Mouse (Mus musculus): ENCODE measurements at regions not wholly inside any gene's neighbourhood (a gene's known extent, or its start where the extent isn't known, plus 50 kb on each side); places are given as distances from the start of the nearest gene placed in this dataset.
A peak's percentile ranks its signal among the peaks of the same experiment; 100 is the strongest.

GRCm38 (mm10) chr2:159443581-159443980 is 649.0 kb downstream of the Dhx35 start:
- H3K4me2 ChIP-seq (ENCODE audit: low read length), result no peak overlapping the region
- DNase-seq (ENCODE audit: low spot score) (no peak), ATAC-seq (replicated peaks; ENCODE audit: low FRiP score, low TSS enrichment, low read depth) (no peak)
- H3K36me3 ChIP-seq (ENCODE audit: control insufficient read depth, insufficient read depth, low read length), result no peaks in the 10 kb centered on the region
- no peaks in the 10 kb centered on the region for H3K9me3 ChIP-seq (ENCODE audit: control insufficient read depth, low read length)
- no peaks in the 10 kb centered on the region for H3K4me1 ChIP-seq (replicated peaks; ENCODE audit: control insufficient read depth, insufficient read depth, low read length)
- no peak overlapping the region for H3K4me3 ChIP-seq (ENCODE audit: low read depth, low read length)
- WGBS, result 34% methylated on average over 8 of the region's 8 CpGs
- H3K9ac ChIP-seq (ENCODE audit: low read length), result no peak overlapping the region
- H3K27me3 ChIP-seq (replicated peaks; ENCODE audit: control insufficient read depth, insufficient read depth, low read length), result no peaks in the 10 kb centered on the region
- no peak overlapping the region for H3K27ac ChIP-seq (ENCODE audit: low read depth)

GRCm38 (mm10) chr2:159446434-159446833 is 651.8 kb downstream of the Dhx35 start:
- Histone ChIP-seq H3K9ac (ENCODE audit: low read length) (no peak overlapping the region), H3K4me2 (ENCODE audit: low read length) (no peak overlapping the region), H3K4me1 (replicated peaks; ENCODE audit: control insufficient read depth, insufficient read depth, low read length) (no peaks in the 10 kb centered on the region), H3K9me3 (ENCODE audit: control insufficient read depth, low read length) (no peaks in the 10 kb centered on the region), H3K36me3 (ENCODE audit: control insufficient read depth, insufficient read depth, low read length) (no peaks in the 10 kb centered on the region), H3K27ac (ENCODE audit: low read depth) (no peak overlapping the region), H3K27me3 (replicated peaks; ENCODE audit: control insufficient read depth, insufficient read depth, low read length) (no peaks in the 10 kb centered on the region), H3K4me3 (ENCODE audit: low read depth, low read length) (no peak overlapping the region)
- DNase-seq (ENCODE audit: low spot score) (no peak), ATAC-seq (replicated peaks; ENCODE audit: low FRiP score, low TSS enrichment, low read depth) (no peak)
- 38% methylated on average over 5 of the region's 5 CpGs for WGBS

- no peak overlapping the region for H3K4me3 ChIP-seq (ENCODE audit: low read depth, low read length)
- no peaks in the 10 kb centered on the region for H3K9me3 ChIP-seq (ENCODE audit: control insufficient read depth, low read length)
- no peaks in the 10 kb centered on the region for H3K36me3 ChIP-seq (ENCODE audit: control insufficient read depth, insufficient read depth, low read length)
- ATAC-seq (replicated peaks; ENCODE audit: low FRiP score, low TSS enrichment, low read depth) (no peak), DNase-seq (ENCODE audit: low spot score) (no peak)
- 56% methylated on average over 5 of the region's 5 CpGs for WGBS
- no peak overlapping the region for H3K9ac ChIP-seq (ENCODE audit: low read length)
- no peak overlapping the region for H3K27ac ChIP-seq (ENCODE audit: low read depth)
- H3K27me3 ChIP-seq (replicated peaks; ENCODE audit: control insufficient read depth, insufficient read depth, low read length), result no peaks in the 10 kb centered on the region
- no peak overlapping the region for H3K4me2 ChIP-seq (ENCODE audit: low read length)
- no peaks in the 10 kb centered on the region for H3K4me1 ChIP-seq (replicated peaks; ENCODE audit: control insufficient read depth, insufficient read depth, low read length)
These were observed 652.3 kb downstream of the Dhx35 start for GRCm38 (mm10) chr2:159446886-159447285.

GRCm38 (mm10) chr2:159448976-159449375 is 654.4 kb downstream of the Dhx35 start:
- no peak for ATAC-seq (replicated peaks; ENCODE audit: low FRiP score, low TSS enrichment, low read depth)
- H3K4me3 ChIP-seq (ENCODE audit: low read depth, low read length), result no peak overlapping the region
- no peaks in the 10 kb centered on the region for H3K9me3 ChIP-seq (ENCODE audit: control insufficient read depth, low read length)
- H3K9ac ChIP-seq (ENCODE audit: low read length), result no peak overlapping the region
- H3K27me3 ChIP-seq (replicated peaks; ENCODE audit: control insufficient read depth, insufficient read depth, low read length), result no peaks in the 10 kb centered on the region
- no peaks in the 10 kb centered on the region for H3K4me1 ChIP-seq (replicated peaks; ENCODE audit: control insufficient read depth, insufficient read depth, low read length)
- 87% methylated on average over 5 of the region's 5 CpGs for WGBS
- no peak for DNase-seq (ENCODE audit: low spot score)
- no peaks in the 10 kb centered on the region for H3K36me3 ChIP-seq (ENCODE audit: control insufficient read depth, insufficient read depth, low read length)
- no peak overlapping the region for H3K4me2 ChIP-seq (ENCODE audit: low read length)
- H3K27ac ChIP-seq (ENCODE audit: low read depth), result no peak overlapping the region

- Histone ChIP-seq H3K9ac (ENCODE audit: low read length) (no peak overlapping the region), H3K27ac (ENCODE audit: low read depth) (no peak overlapping the region), H3K36me3 (ENCODE audit: control insufficient read depth, insufficient read depth, low read length) (no peaks in the 10 kb centered on the region), H3K27me3 (replicated peaks; ENCODE audit: control insufficient read depth, insufficient read depth, low read length) (no peaks in the 10 kb centered on the region), H3K4me3 (ENCODE audit: low read depth, low read length) (no peak overlapping the region), H3K4me1 (replicated peaks; ENCODE audit: control insufficient read depth, insufficient read depth, low read length) (no peaks in the 10 kb centered on the region), H3K4me2 (ENCODE audit: low read length) (no peak overlapping the region), H3K9me3 (ENCODE audit: control insufficient read depth, low read length) (no peaks in the 10 kb centered on the region)
- ATAC-seq (replicated peaks; ENCODE audit: low FRiP score, low TSS enrichment, low read depth), result no peak
- no peak for DNase-seq (ENCODE audit: low spot score)
- 54% methylated on average over 9 of the region's 9 CpGs for WGBS
These were observed 656.8 kb downstream of the Dhx35 start for GRCm38 (mm10) chr2:159451439-159451838.

- no peak overlapping the region for H3K4me3 ChIP-seq (ENCODE audit: low read depth, low read length)
- no peak for DNase-seq (ENCODE audit: low spot score)
- 66% methylated on average over 6 of the region's 6 CpGs for WGBS
These were observed 686.9 kb downstream of the Dhx35 start for GRCm38 (mm10) chr2:159481399-159482080.

GRCm38 (mm10) chr2:159491090-159491489 is 696.5 kb downstream of the Dhx35 start:
- no peaks in the 10 kb centered on the region for H3K27me3 ChIP-seq (replicated peaks; ENCODE audit: control insufficient read depth, insufficient read depth, low read length)
- no peak overlapping the region for H3K9ac ChIP-seq (ENCODE audit: low read length)
- H3K36me3 ChIP-seq (ENCODE audit: control insufficient read depth, insufficient read depth, low read length), result no peaks in the 10 kb centered on the region
- DNase-seq (ENCODE audit: low spot score), result peak; percentile 52
- WGBS, result 35% methylated on average over 3 of the region's 3 CpGs
- H3K9me3 ChIP-seq (ENCODE audit: control insufficient read depth, low read length), result no peaks in the 10 kb centered on the region
- H3K4me3 ChIP-seq (ENCODE audit: low read depth, low read length), result no peak overlapping the region
- ATAC-seq (replicated peaks; ENCODE audit: low FRiP score, low TSS enrichment, low read depth), result no peak
- no peaks in the 10 kb centered on the region for H3K4me1 ChIP-seq (replicated peaks; ENCODE audit: control insufficient read depth, insufficient read depth, low read length)
- H3K27ac ChIP-seq (ENCODE audit: low read depth), result no peak overlapping the region
- H3K4me2 ChIP-seq (ENCODE audit: low read length), result no peak overlapping the region

More at GRCm38 (mm10) chr2:159481399-159482080, 686.9 kb downstream of the Dhx35 start:
- no peaks in the 10 kb centered on the region for H3K27me3 ChIP-seq (replicated peaks; ENCODE audit: control insufficient read depth, insufficient read depth, low read length)
- no peak overlapping the region for H3K9ac ChIP-seq (ENCODE audit: low read length)
- H3K36me3 ChIP-seq (ENCODE audit: control insufficient read depth, insufficient read depth, low read length), result no peaks in the 10 kb centered on the region
- no peak for ATAC-seq (replicated peaks; ENCODE audit: low FRiP score, low TSS enrichment, low read depth)
- no peak overlapping the region for H3K27ac ChIP-seq (ENCODE audit: low read depth)
- no peaks in the 10 kb centered on the region for H3K9me3 ChIP-seq (ENCODE audit: control insufficient read depth, low read length)
- no peak overlapping the region for H3K4me2 ChIP-seq (ENCODE audit: low read length)
- H3K4me1 ChIP-seq (replicated peaks; ENCODE audit: control insufficient read depth, insufficient read depth, low read length), result no peaks in the 10 kb centered on the region

- WGBS, result 73% methylated on average over 2 of the region's 2 CpGs
- Histone ChIP-seq H3K9me3 (ENCODE audit: control insufficient read depth, low read length) (no peaks in the 10 kb centered on the region), H3K27ac (ENCODE audit: low read depth) (no peak overlapping the region), H3K4me2 (ENCODE audit: low read length) (no peak overlapping the region), H3K9ac (ENCODE audit: low read length) (no peak overlapping the region), H3K27me3 (replicated peaks; ENCODE audit: control insufficient read depth, insufficient read depth, low read length) (no peaks in the 10 kb centered on the region), H3K36me3 (ENCODE audit: control insufficient read depth, insufficient read depth, low read length) (no peaks in the 10 kb centered on the region), H3K4me1 (replicated peaks; ENCODE audit: control insufficient read depth, insufficient read depth, low read length) (no peaks in the 10 kb centered on the region), H3K4me3 (ENCODE audit: low read depth, low read length) (no peak overlapping the region)
- ATAC-seq (replicated peaks; ENCODE audit: low FRiP score, low TSS enrichment, low read depth), result no peak
- no peak for DNase-seq (ENCODE audit: low spot score)
These were observed 704.1 kb downstream of the Dhx35 start for GRCm38 (mm10) chr2:159498691-159499090.

GRCm38 (mm10) chr2:159501039-159501438 is 706.4 kb downstream of the Dhx35 start:
- no peaks in the 10 kb centered on the region for H3K4me1 ChIP-seq (replicated peaks; ENCODE audit: control insufficient read depth, insufficient read depth, low read length)
- no peak overlapping the region for H3K27ac ChIP-seq (ENCODE audit: low read depth)
- DNase-seq (ENCODE audit: low spot score), result no peak
- no peak overlapping the region for H3K4me3 ChIP-seq (ENCODE audit: low read depth, low read length)
- H3K9ac ChIP-seq (ENCODE audit: low read length), result no peak overlapping the region
- H3K27me3 ChIP-seq (replicated peaks; ENCODE audit: control insufficient read depth, insufficient read depth, low read length), result no peaks in the 10 kb centered on the region
- no peaks in the 10 kb centered on the region for H3K9me3 ChIP-seq (ENCODE audit: control insufficient read depth, low read length)
- H3K4me2 ChIP-seq (ENCODE audit: low read length), result no peak overlapping the region
- no peaks in the 10 kb centered on the region for H3K36me3 ChIP-seq (ENCODE audit: control insufficient read depth, insufficient read depth, low read length)
- ATAC-seq (replicated peaks; ENCODE audit: low FRiP score, low TSS enrichment, low read depth), result no peak
- 23% methylated on average over 3 of the region's 3 CpGs for WGBS
